Mouse (Mus musculus) cerebellum, adult 11 months (tissue): ENCODE results near the gene Triobp.
A peak's percentile ranks its signal among the peaks of the same experiment; 100 is the strongest.

ENCODE experiments used
- DNase-seq: peaks from one replicate; pipeline ENCODE4 v3.0.0; 2022

Triobp gene

DNA sequence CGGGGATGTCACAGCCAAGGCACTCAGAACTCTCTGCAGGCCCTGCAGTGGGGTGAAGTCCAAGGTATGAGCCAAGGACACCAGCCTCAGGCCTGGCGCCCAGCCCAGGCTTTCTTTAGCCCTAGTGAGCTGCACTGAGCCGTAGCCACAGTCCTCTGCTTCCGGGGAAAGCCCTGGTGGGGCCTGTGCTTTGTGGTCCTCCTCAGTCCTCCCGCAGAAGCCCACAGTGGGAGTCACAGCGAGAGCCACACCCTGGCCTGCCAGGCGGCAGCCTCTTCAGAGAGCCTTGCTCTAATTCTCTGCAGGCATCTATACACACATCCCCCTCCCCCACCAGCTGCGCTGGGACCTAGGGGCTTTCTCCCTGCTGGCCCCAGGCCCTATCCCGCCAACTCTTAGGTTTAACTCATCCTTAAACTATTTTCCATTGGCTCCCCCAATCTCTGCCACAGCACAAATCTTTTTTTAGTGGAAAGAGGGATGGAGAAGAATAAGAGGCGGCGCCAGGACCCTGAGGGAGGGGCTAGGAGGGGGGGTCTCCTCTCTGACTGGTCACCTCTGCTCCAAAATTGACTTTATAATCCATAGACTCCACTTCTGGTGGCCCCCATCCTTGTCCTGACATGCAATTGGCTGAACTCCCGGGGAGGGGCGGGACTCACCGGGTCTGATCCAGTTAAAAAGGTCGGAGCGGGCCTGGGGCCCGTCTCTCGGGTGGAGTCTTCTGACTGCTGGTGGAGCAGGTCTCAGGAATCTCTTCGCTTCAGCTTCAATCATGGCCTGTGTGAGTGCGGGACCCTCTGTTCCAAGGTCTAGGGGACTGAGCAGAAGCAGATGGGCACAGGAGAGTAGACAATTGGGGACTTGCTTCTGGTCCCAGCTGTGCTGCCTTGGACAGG, 21.3 kb upstream of the Triobp start, which contains the start of gene Lgals1:
TSS of gene Lgals1 (plus strand) at position 705 of the 899 bp plus-strand sequence.
- peak; percentile 75 for DNase-seq

- DNase-seq = peak; percentile 42
Observed at GRCm38 (mm10) chr15:78927021-78927787, 20.3 kb upstream of the Triobp start.

DNA sequence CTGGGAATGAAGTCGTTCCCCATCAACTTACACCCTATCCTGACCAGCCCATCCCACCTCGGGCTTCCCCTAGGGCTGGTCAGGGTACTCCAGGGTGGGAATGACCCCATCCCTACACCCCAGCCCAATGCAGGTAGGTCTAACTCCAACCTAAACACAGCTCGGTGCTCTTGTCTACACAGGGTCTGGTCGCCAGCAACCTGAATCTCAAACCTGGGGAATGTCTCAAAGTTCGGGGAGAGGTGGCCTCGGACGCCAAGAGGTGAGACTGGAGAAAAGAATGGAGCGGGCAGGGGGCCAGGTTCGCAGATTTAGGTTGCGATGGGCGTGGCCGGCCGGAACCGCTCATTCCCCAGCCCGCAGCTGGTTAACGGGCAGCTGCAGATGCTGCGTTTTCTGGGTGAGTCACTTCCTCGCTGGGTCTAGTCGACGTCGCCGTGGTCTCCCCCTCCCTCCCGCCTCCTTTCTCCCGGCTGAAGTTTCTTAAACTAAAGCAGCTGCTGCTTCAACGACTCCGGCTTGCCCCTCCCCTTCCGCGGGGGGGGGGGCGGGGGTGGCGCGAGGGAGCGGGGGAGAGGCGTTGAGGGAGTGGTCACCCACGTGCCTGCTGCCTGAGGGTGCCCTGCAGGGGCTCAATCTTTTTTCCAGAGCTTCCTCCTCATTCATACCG, 19.6 kb upstream of the Triobp start:
- DNase-seq = no peak

GRCm38 (mm10) chr15:78928539-78928938, 19.0 kb upstream of the Triobp start:
- DNase-seq = no peak

- DNase-seq = no peak
Observed at GRCm38 (mm10) chr15:78930192-78930706, 17.3 kb upstream of the Triobp start.

- DNase-seq = no peak
Observed at GRCm38 (mm10) chr15:78930801-78931426, 16.6 kb upstream of the Triobp start.

- DNase-seq = no peak
Observed at GRCm38 (mm10) chr15:78931577-78931976, 15.9 kb upstream of the Triobp start.

- peak; percentile 79 for DNase-seq
Observed at GRCm38 (mm10) chr15:78934784-78935320, 12.7 kb upstream of the Triobp start, which contains the start of gene Nol12. Nol12 (plus strand) TSS chr15:78934933.

DNA sequence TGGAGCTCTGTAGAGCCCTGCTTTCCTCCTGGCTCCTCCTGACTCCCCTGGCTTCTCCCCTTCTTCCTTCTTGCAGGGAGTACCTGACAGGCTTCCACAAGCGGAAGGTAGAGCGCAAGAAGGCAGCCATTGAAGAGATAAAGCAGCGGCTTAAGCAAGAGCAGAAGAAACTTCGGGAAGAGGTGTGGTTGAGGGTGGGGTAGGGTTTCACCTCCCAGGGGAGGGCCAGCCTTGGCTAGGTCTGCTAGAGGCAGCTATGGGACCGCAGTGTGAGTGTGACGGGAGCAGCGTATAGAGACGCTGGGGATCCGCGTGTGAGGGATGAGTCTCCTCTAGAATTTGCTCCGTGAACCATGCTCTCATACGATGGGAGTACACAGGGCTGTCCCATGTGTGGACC, 11.1 kb upstream of the Triobp start:
- no peak for DNase-seq

- DNase-seq = no peak
Observed at GRCm38 (mm10) chr15:78937311-78937710, 10.2 kb upstream of the Triobp start.

GRCm38 (mm10) chr15:78937963-78938362, 9.6 kb upstream of the Triobp start:
- DNase-seq = no peak

DNA sequence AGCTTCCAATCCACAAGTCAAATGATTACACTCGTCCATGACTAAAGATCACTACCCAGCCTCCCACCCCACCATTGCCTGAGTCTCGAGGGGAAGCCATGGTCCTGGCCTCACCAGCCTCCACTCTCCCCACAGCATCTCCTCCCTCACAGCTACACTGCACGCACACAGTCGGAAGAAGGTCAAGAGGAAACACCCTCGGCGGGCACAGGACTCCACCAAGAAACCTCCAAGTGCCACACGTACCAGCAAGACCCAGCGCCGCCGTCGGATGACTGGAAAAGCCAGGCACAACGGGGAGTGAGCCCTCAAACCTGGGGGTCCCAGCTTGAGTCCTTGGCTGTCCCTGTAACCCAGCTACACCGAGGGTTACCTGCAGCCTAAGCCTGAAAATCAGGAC, 7.2 kb upstream of the Triobp start:
- DNase-seq = no peak

GRCm38 (mm10) chr15:78942663-78943062, 4.9 kb upstream of the Triobp start:
- DNase-seq = peak; percentile 85

DNA sequence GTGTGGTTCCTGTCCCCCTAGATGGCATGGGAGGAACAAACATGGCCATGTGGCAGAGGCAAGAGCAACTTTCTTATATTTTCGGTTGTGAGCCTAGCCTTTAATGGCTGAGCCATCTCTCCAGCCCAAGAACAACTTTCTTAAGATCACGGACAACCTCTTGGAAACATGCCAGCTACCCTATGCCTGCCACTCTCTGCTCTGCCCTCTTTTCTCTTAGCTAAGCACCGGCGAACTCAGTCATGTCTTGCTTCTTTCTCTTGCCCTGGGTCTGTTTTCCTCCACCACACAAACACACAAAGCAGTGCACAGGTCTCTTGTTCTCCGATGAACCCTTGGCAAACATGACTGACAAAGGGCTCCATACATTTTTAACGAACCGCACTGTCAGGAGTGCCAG, 1.3 kb upstream of the Triobp start:
- no peak for DNase-seq

- DNase-seq = no peak
Observed at GRCm38 (mm10) chr15:78948152-78948725, 715 bp downstream of the Triobp start.

DNA sequence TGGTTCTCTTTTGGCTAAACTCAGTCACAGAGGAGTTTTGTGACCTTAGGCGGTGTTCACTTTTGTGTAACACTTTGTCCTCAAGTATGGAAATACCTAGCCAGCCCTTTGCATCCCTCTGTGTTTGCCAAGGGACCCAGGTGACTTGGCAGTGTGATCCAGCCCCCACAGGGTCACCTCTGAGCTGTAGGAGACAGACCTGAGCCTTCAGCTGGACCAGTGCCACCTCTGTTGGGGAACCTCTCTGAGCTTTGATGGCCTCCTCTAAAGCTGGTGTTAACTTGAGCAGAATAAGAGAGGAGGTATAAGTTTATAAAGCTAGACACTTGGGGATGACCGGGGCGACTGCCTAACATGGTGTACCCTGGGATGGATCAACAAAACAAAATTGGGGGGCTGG, 1.4 kb downstream of the Triobp start:
- DNase-seq = peak; percentile 45

DNA sequence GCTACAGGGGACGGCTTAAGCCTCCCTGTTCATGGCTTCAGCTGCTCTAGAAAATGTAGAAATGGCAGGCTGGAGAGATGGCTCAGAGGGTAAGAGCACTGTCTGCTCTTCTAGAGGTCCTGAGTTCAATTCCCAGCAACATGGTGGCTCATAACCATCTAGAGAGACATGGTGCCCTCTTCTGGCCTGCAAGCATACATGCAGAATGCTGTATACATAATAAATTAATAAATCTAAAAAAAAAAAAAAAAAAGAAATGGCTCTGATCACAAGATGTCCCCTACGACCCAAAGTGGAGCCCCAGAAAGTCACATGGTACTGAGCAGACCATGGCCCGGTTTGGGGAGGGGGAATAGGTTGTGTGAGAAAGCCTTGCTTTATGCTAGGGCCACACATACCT, 8.1 kb downstream of the Triobp start:
- DNase-seq = no peak

GRCm38 (mm10) chr15:78956351-78956750, 8.8 kb downstream of the Triobp start:
- no peak for DNase-seq

DNA sequence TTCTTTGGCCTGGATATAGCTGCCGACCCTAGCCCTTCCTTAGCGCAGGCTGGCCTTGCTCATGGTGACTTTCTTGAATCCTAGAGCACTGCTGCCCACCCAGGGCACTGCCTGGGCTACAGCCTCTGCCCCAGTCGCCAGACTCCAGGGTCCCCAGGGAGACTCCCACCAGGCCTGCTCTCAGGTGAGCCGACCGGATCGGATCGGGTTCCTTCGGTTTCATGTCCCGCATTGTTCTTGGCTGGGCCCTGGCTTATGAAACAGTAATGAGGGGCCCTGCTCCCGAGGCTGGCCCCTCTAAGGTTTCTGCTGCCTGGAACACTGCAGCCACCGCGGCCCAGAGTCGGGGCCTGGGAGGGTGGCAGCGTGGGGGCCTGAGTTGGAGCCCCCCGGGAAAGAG, 9.5 kb downstream of the Triobp start:
- no peak for DNase-seq

DNA sequence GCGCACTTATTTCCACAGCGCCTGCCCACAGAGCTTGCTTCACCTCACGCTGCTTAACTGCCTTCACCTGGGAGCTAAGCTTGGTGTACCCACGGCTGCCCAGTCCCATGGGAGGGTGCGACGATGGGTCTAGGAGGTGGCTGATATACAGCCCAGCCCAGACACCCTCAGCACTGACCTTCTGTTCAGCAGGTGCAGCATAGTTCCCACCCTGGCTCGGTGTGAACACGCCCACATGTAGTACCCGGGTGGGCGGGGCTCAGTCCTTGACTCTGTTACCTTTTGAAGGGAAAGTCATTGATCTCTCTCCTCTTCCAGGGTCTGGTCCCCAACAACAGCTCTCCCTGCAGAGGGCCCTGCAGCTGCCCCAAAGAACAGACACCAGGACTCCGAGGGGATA, 12.0 kb downstream of the Triobp start:
- no peak for DNase-seq

- DNase-seq = no peak
Observed at GRCm38 (mm10) chr15:78960088-78960487, 12.6 kb downstream of the Triobp start.

DNA sequence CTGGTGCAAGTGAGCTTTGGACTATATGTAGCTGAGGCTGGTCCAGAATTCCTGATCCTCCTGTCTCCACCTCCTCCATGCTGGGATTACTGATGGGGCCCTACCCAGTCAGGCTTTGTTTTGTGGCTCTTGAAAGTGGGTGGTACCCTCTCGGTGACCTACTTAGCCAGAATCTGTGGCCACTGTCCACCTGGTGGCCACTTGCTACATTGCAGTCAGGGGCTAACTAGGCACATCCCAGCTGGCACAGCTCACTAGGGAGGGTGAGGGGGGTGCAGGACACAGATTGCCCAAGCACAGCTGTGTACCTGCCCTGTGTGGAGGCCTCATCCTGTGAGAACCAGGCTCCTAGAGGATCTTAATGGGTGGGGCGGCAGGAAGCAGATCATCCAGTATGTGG, 15.4 kb downstream of the Triobp start:
- DNase-seq = peak; percentile 80
